Comparison of ENCODE assay signal across 19 mouse cellular contexts in genomic region chr12:95994963-95995362, GRCm38 (mm10).
DNase-seq lines count a peak whose midpoint lies in the region; ATAC-seq and TF ChIP-seq lines count a peak whose summit lies in the region.
"Had no signal": no experiment of that assay in that cellular context is flagged by ENCODE, and none has a peak within 500 bp of the region (broad histone marks: within the 10 kb centered on the region; RNA-seq: fewer than 3 reads in every experiment).

No protein-coding gene starts in this region.

- peak overlapping the region; percentile 34; the same call in 1 of the 2 replicates for H3K27ac ChIP-seq in embryonic facial prominence, embryonic 13.5 days
- H3K27ac ChIP-seq in embryonic facial prominence, embryonic 10.5 days (replicated peaks), result no peak overlapping the region
- H3K27ac ChIP-seq in embryonic facial prominence, embryonic 14.5 days (replicated peaks; ENCODE audit: low read depth, low read length), result peak overlapping the region; percentile 8; the same call in 1 of the 2 replicates
- peak overlapping the region; percentile 97 for H3K27ac ChIP-seq in embryonic fibroblast, embryonic 13.5 days (ENCODE audit: insufficient read depth, low read length)
- peak overlapping the region; percentile 61; the same call in 1 of the 2 replicates for H3K27ac ChIP-seq in limb, embryonic 15.5 days
- H3K27ac ChIP-seq in midbrain, embryonic 13.5 days, result no peak overlapping the region
- H3K27ac ChIP-seq: forebrain, embryonic 10.5 days; heart, embryonic 10.5 days; hindbrain, embryonic 13.5 days; hindbrain, postnatal 0 days had no signal

- no peaks in the 10 kb centered on the region for H3K9me3 ChIP-seq in embryonic facial prominence, embryonic 13.5 days
- no peaks in the 10 kb centered on the region for H3K9me3 ChIP-seq in embryonic facial prominence, embryonic 10.5 days
- no peaks in the 10 kb centered on the region for H3K9me3 ChIP-seq in embryonic facial prominence, embryonic 14.5 days (ENCODE audit: control insufficient read depth, low read length)
- no peaks in the 10 kb centered on the region for H3K9me3 ChIP-seq in limb, embryonic 15.5 days
- no peaks in the 10 kb centered on the region for H3K9me3 ChIP-seq in midbrain, embryonic 13.5 days
- H3K9me3 ChIP-seq: forebrain, embryonic 10.5 days; heart, embryonic 10.5 days; hindbrain, embryonic 13.5 days had no signal

- no peaks in the 10 kb centered on the region for H3K36me3 ChIP-seq in embryonic facial prominence, embryonic 13.5 days
- H3K36me3 ChIP-seq in embryonic facial prominence, embryonic 10.5 days (replicated peaks), result no peaks in the 10 kb centered on the region
- no peaks in the 10 kb centered on the region for H3K36me3 ChIP-seq in embryonic facial prominence, embryonic 14.5 days (ENCODE audit: control insufficient read depth, insufficient read depth, low read length)
- no peaks in the 10 kb centered on the region for H3K36me3 ChIP-seq in limb, embryonic 15.5 days
- H3K36me3 ChIP-seq in midbrain, embryonic 13.5 days, result no peaks in the 10 kb centered on the region
- H3K36me3 ChIP-seq: forebrain, embryonic 10.5 days; heart, embryonic 10.5 days; hindbrain, embryonic 13.5 days had no signal

- no peak overlapping the region for H3K9ac ChIP-seq in embryonic facial prominence, embryonic 13.5 days
- H3K9ac ChIP-seq in embryonic facial prominence, embryonic 14.5 days (ENCODE audit: low read depth, low read length), result no peak overlapping the region
- H3K9ac ChIP-seq in limb, embryonic 15.5 days, result no peak overlapping the region
- no peak overlapping the region for H3K9ac ChIP-seq in midbrain, embryonic 13.5 days (replicated peaks)
- H3K9ac ChIP-seq: hindbrain, embryonic 13.5 days had no signal

- H3K4me3 ChIP-seq in embryonic facial prominence, embryonic 13.5 days, result no peak overlapping the region
- no peak overlapping the region for H3K4me3 ChIP-seq in embryonic facial prominence, embryonic 10.5 days
- no peak overlapping the region for H3K4me3 ChIP-seq in embryonic facial prominence, embryonic 14.5 days (ENCODE audit: low read depth, low read length)
- H3K4me3 ChIP-seq in embryonic fibroblast, embryonic 13.5 days (ENCODE audit: insufficient read depth, low read length), result no peak overlapping the region
- no peak overlapping the region for H3K4me3 ChIP-seq in limb, embryonic 15.5 days
- no peak overlapping the region for H3K4me3 ChIP-seq in midbrain, embryonic 13.5 days (replicated peaks)
- H3K4me3 ChIP-seq: forebrain, embryonic 10.5 days; heart, embryonic 10.5 days; hindbrain, embryonic 13.5 days had no signal

- peaks cover 11% of the 10 kb centered on the region; the same call in 1 of the 2 replicates for H3K4me1 ChIP-seq in embryonic facial prominence, embryonic 13.5 days
- no peaks in the 10 kb centered on the region for H3K4me1 ChIP-seq in embryonic facial prominence, embryonic 10.5 days
- H3K4me1 ChIP-seq in embryonic facial prominence, embryonic 14.5 days (ENCODE audit: control insufficient read depth, insufficient read depth, low read length), result no peaks in the 10 kb centered on the region
- H3K4me1 ChIP-seq in embryonic fibroblast, embryonic 13.5 days (ENCODE audit: control insufficient read depth, insufficient read depth, low read length), result no peaks in the 10 kb centered on the region
- 0 out of 2 replicates have a peak, but pooled peaks cover 12% of the 10 kb centered on the region for H3K4me1 ChIP-seq in limb, embryonic 15.5 days
- H3K4me1 ChIP-seq in midbrain, embryonic 13.5 days (replicated peaks), result no peaks in the 10 kb centered on the region
- H3K4me1 ChIP-seq: forebrain, embryonic 10.5 days; heart, embryonic 10.5 days; hindbrain, embryonic 13.5 days had no signal

- H3K4me2 ChIP-seq in embryonic facial prominence, embryonic 13.5 days, result no peak overlapping the region
- H3K4me2 ChIP-seq in embryonic facial prominence, embryonic 14.5 days (ENCODE audit: low read depth, low read length), result no peak overlapping the region
- no peak overlapping the region for H3K4me2 ChIP-seq in limb, embryonic 15.5 days
- H3K4me2 ChIP-seq in midbrain, embryonic 13.5 days (replicated peaks), result no peak overlapping the region
- H3K4me2 ChIP-seq: hindbrain, embryonic 13.5 days had no signal

- TF ChIP-seq POLR2A in embryonic fibroblast, embryonic 13.5 days (IDR thresholded peaks at IDR 0.05; ENCODE audit: low read depth, low read length), result no peak

- 48% methylated on average over 2 of the region's 2 CpGs for WGBS in embryonic facial prominence, embryonic 13.5 days
- WGBS in embryonic facial prominence, embryonic 10.5 days, result 78% methylated on average over 2 of the region's 2 CpGs
- WGBS in embryonic facial prominence, embryonic 14.5 days, result 43% methylated on average over 2 of the region's 2 CpGs
- 27% methylated on average over 2 of the region's 2 CpGs for WGBS in limb, embryonic 15.5 days
- WGBS in midbrain, embryonic 13.5 days, result 78% methylated on average over 2 of the region's 2 CpGs

- no peak for DNase-seq in embryonic facial prominence, embryonic 10.5 days (ENCODE audit: low spot score)
- DNase-seq in embryonic facial prominence, embryonic 14.5 days (ENCODE audit: low spot score), result no peak
- DNase-seq: adrenal gland, postnatal 36 days; cerebellum, adult 8-10 months; cerebellum, postnatal 25 days; gastrocnemius, postnatal 36 days; heart, adult 18-20 months had no signal

- H3K27me3 ChIP-seq in embryonic facial prominence, embryonic 13.5 days, result no peaks in the 10 kb centered on the region
- H3K27me3 ChIP-seq in embryonic facial prominence, embryonic 10.5 days (replicated peaks; ENCODE audit: low read depth, poor library complexity, severe bottlenecking), result no peaks in the 10 kb centered on the region
- no peaks in the 10 kb centered on the region for H3K27me3 ChIP-seq in embryonic facial prominence, embryonic 14.5 days (replicated peaks; ENCODE audit: control insufficient read depth, insufficient read depth, low read length)
- H3K27me3 ChIP-seq in limb, embryonic 15.5 days, result no peaks in the 10 kb centered on the region
- no peaks in the 10 kb centered on the region for H3K27me3 ChIP-seq in midbrain, embryonic 13.5 days
- H3K27me3 ChIP-seq: CH12.LX; hindbrain, embryonic 13.5 days; Patski had no signal

- no peak for TF ChIP-seq CTCF in embryonic fibroblast, embryonic 13.5 days (IDR thresholded peaks at IDR 0.05; ENCODE audit: borderline replicate concordance, insufficient read depth, low read length)

- ATAC-seq in embryonic facial prominence, embryonic 13.5 days (ENCODE audit: insufficient number of reproducible peaks, insufficient read depth, low FRiP score, low TSS enrichment, low read depth), result no peak
- 0 out of 2 replicates have a peak, but pooled peaks have one; percentile 12 for ATAC-seq in embryonic facial prominence, embryonic 14.5 days (ENCODE audit: low read depth)
- peak; percentile 74 for ATAC-seq in limb, embryonic 15.5 days (ENCODE audit: insufficient number of reproducible peaks, low FRiP score, low TSS enrichment, low read depth)
- ATAC-seq in midbrain, embryonic 13.5 days, result no peak
- ATAC-seq: activated CD4-positive, CD25-positive, alpha-beta regulatory T cell, adult 4 months; forebrain, embryonic 14.5 days; hindbrain, postnatal 0 days; Patski had no signal

Comparison
In these comparisons a context has a peak if more than half of its experiments do, and no peak if none do; other contexts are left out.
1. ATAC-seq: peak in embryonic facial prominence, embryonic 14.5 days (single experiment) and limb, embryonic 15.5 days (single experiment); none in embryonic facial prominence, embryonic 13.5 days (single experiment) and midbrain, embryonic 13.5 days (single experiment).
2. H3K27ac ChIP-seq: peak in embryonic facial prominence, embryonic 13.5 days (single experiment), embryonic facial prominence, embryonic 14.5 days (single experiment), embryonic fibroblast, embryonic 13.5 days (single experiment) and limb, embryonic 15.5 days (single experiment); none in embryonic facial prominence, embryonic 10.5 days (single experiment) and midbrain, embryonic 13.5 days (single experiment).